Mouse (Mus musculus) forebrain, postnatal 0 days (tissue): ENCODE data around the gene Col6a1. TPM values are rescaled to one million over a fixed set of nuclear protein-coding genes. Genes with fewer than 3 reads are reported as not detected.
"Not testable (repeated sequence)": the region's sequence is repeated elsewhere in the genome, so short reads cannot be mapped to it uniquely, and the experiment has no call there.

Source experiments
- ATAC-seq: fragments of 200-750 bp; cut with Nextera tagmentation; 2 replicates; pipeline ENCODE4 v1.8.0; 2017; ENCODE audit warnings: mild to moderate bottlenecking, moderate library complexity
- DNase-seq: peaks from one replicate; pipeline ENCODE4 v3.0.0-alpha.2; 2015
- H3K27ac ChIP-seq: fragments of 300-500 bp; sonication (generic); 2 replicates; pipeline ENCODE4 v1.5.1; 2014; ENCODE audit warnings: low read depth, mild to moderate bottlenecking, antibody characterized with exemption, low read length, moderate library complexity, mixed read lengths
- H3K27me3 ChIP-seq: fragments of 300-500 bp; sonication (generic); 2 replicates; pipeline ENCODE4 v1.6.1; 2014; ENCODE audit warnings: mild to moderate bottlenecking, low read length, mixed read lengths; ENCODE audit not compliant: insufficient read depth
- H3K36me3 ChIP-seq: fragments of 300-500 bp; sonication (generic); 2 replicates; pipeline ENCODE4 v1.6.1; 2014; ENCODE audit warnings: mild to moderate bottlenecking, moderate library complexity; ENCODE audit not compliant: insufficient read depth
- H3K4me1 ChIP-seq: fragments of 300-500 bp; sonication (generic); 2 replicates; pipeline ENCODE4 v1.6.1; 2014; ENCODE audit warnings: antibody characterized with exemption; ENCODE audit not compliant: insufficient read depth
- H3K4me2 ChIP-seq: fragments of 300-500 bp; sonication (generic); 2 replicates; pipeline ENCODE4 v1.6.1; 2014; ENCODE audit warnings: low read depth, mild to moderate bottlenecking, moderate library complexity
- H3K4me3 ChIP-seq: fragments of 300-500 bp; sonication (generic); 2 replicates; pipeline ENCODE4 v1.5.1; 2014; ENCODE audit warnings: low read depth, low read length, mixed read lengths
- H3K9ac ChIP-seq: fragments of 300-500 bp; sonication (generic); 2 replicates; pipeline ENCODE4 v1.6.1; 2014; ENCODE audit warnings: mild to moderate bottlenecking
- H3K9me3 ChIP-seq: fragments of 300-500 bp; sonication (generic); 2 replicates; pipeline ENCODE4 v1.6.1; 2016; ENCODE audit warnings: low read length
- CTCF ChIP-seq: sonication (generic); IDR thresholded peaks from 2 replicates; pipeline ENCODE4 v1.5.1; 2016; ENCODE audit warnings: antibody characterized with exemption, control low read depth, low read depth
- WGBS: fragments of 180-500 bp; shearing (Covaris S2); extraction: QIAGEN DNeasy Blood & Tissue Kit; methylation state at CpG from one replicate; pipeline ENCODE4 v1.1.7; 2014; 5-methylcytosine and 5-hydroxymethylcytosine counted together
- polyA plus RNA-seq: library from polyadenylated mRNA; unstranded; fragments of >200 nt; fragmentation: Nextera tagmentation; extraction: Ambion mirVana; gene quantifications from 2 replicates; pipeline ENCODE4 v1.2.1, GENCODE M21; 2015
- total RNA-seq: library from RNA; depleted of rRNA; stranded (reverse); fragments of >200 nt; gene quantifications from 2 replicates; pipeline ENCODE4 v1.2.3, GENCODE M21; 2014

Col6a1 gene
- total and polyA plus RNA-seq, 2 experiments from 2014 or later, result 14.6 to 31.8 TPM

GRCm38 (mm10) chr10:76762411-76762810, 36.4 kb upstream of the Col6a1 start:
- no peak for TF ChIP-seq CTCF
- 0 out of 2 replicates have a peak, but pooled peaks cover 8% of the 10 kb centered on the region for H3K36me3 ChIP-seq
- H3K4me2 ChIP-seq, result no peak overlapping the region
- 93% methylated on average over 7 of the region's 7 CpGs for WGBS
- H3K4me3 ChIP-seq, result no peak overlapping the region
- H3K27me3 ChIP-seq, result no peaks in the 10 kb centered on the region
- no peak overlapping the region for H3K27ac ChIP-seq
- ATAC-seq (no peak), DNase-seq (no peak)
- H3K9me3 ChIP-seq, result no peaks in the 10 kb centered on the region
- no peaks in the 10 kb centered on the region for H3K4me1 ChIP-seq
- H3K9ac ChIP-seq, result no peak overlapping the region

GRCm38 (mm10) chr10:76759878-76760277, 33.9 kb upstream of the Col6a1 start:
- Histone ChIP-seq H3K9me3 (no peaks in the 10 kb centered on the region), H3K27ac (no peak overlapping the region), H3K27me3 (no peaks in the 10 kb centered on the region), H3K36me3 (no peaks in the 10 kb centered on the region), H3K4me3 (no peak overlapping the region), H3K9ac (no peak overlapping the region), H3K4me2 (no peak overlapping the region), H3K4me1 (no peaks in the 10 kb centered on the region)
- ATAC-seq, result no peak
- no peak for TF ChIP-seq CTCF
- DNase-seq, result no peak
- 91% methylated on average over 5 of the region's 5 CpGs for WGBS

- Histone ChIP-seq H3K4me1 (no peaks in the 10 kb centered on the region), H3K9ac (no peak overlapping the region), H3K36me3 (no peaks in the 10 kb centered on the region), H3K9me3 (0 out of 2 replicates have a peak, but pooled peaks cover 3% of the 10 kb centered on the region), H3K4me3 (no peak overlapping the region), H3K4me2 (no peak overlapping the region), H3K27me3 (no peaks in the 10 kb centered on the region), H3K27ac (no peak overlapping the region)
- DNase-seq, result no peak
- no peak for ATAC-seq
- 82% methylated on average over 3 of the region's 3 CpGs for WGBS
- no peak for TF ChIP-seq CTCF
Observed at GRCm38 (mm10) chr10:76753640-76754039, 27.7 kb upstream of the Col6a1 start.

- H3K4me2 ChIP-seq, DNase-seq, H3K36me3 ChIP-seq, H3K4me1 ChIP-seq, H3K27me3 ChIP-seq, H3K9me3 ChIP-seq, H3K4me3 ChIP-seq, H3K9ac ChIP-seq, ATAC-seq, H3K27ac ChIP-seq: not testable (repeated sequence)
- 59% methylated on average over 11 of the region's 11 CpGs for WGBS
Observed at GRCm38 (mm10) chr10:76744267-76744666, 18.3 kb upstream of the Col6a1 start.

- Histone ChIP-seq H3K4me2 (no peak overlapping the region), H3K27ac (no peak overlapping the region), H3K4me3 (no peak overlapping the region), H3K27me3 (no peaks in the 10 kb centered on the region), H3K9ac (no peak overlapping the region), H3K36me3 (no peaks in the 10 kb centered on the region), H3K9me3 (no peaks in the 10 kb centered on the region), H3K4me1 (no peaks in the 10 kb centered on the region)
- DNase-seq (no peak), ATAC-seq (no peak)
- no peak for TF ChIP-seq CTCF
- WGBS, result 68% methylated on average over 8 of the region's 8 CpGs
Observed at GRCm38 (mm10) chr10:76736764-76737163, 10.8 kb upstream of the Col6a1 start.

GRCm38 (mm10) chr10:76734979-76735378, 9.0 kb upstream of the Col6a1 start:
- no peak overlapping the region for H3K27ac ChIP-seq
- 3% methylated on average over 4 of the region's 4 CpGs for WGBS
- H3K9me3 ChIP-seq, result no peaks in the 10 kb centered on the region
- no peaks in the 10 kb centered on the region for H3K4me1 ChIP-seq
- DNase-seq, result peak; percentile 87
- H3K4me3 ChIP-seq, result no peak overlapping the region
- H3K4me2 ChIP-seq, result no peak overlapping the region
- peak; percentile 64 for ATAC-seq
- no peaks in the 10 kb centered on the region for H3K36me3 ChIP-seq
- H3K27me3 ChIP-seq, result no peaks in the 10 kb centered on the region
- no peak overlapping the region for H3K9ac ChIP-seq
- TF ChIP-seq CTCF, result peak; percentile 88

- Histone ChIP-seq H3K4me2 (peak overlapping the region; percentile 40), H3K4me1 (no peaks in the 10 kb centered on the region), H3K27me3 (no peaks in the 10 kb centered on the region), H3K27ac (no peak overlapping the region), H3K4me3 (no peak overlapping the region), H3K36me3 (no peaks in the 10 kb centered on the region), H3K9me3 (no peaks in the 10 kb centered on the region), H3K9ac (no peak overlapping the region)
- no peak for ATAC-seq
- no peak for DNase-seq
- TF ChIP-seq CTCF, result no peak
- WGBS, result 47% methylated on average over 3 of the region's 3 CpGs
Observed at GRCm38 (mm10) chr10:76733677-76734068, 7.7 kb upstream of the Col6a1 start.
